Mouse (Mus musculus): ENCODE measurements around the gene Fam228a. TPM values are rescaled to one million over a fixed set of nuclear protein-coding genes. Genes with fewer than 3 reads are reported as not detected.
"Not testable (repeated sequence)": the region's sequence is repeated elsewhere in the genome, so short reads cannot be mapped to it uniquely, and the experiment has no call there.

The Fam228a gene
- polyA plus RNA-seq, 1 experiment = not detected

DNA sequence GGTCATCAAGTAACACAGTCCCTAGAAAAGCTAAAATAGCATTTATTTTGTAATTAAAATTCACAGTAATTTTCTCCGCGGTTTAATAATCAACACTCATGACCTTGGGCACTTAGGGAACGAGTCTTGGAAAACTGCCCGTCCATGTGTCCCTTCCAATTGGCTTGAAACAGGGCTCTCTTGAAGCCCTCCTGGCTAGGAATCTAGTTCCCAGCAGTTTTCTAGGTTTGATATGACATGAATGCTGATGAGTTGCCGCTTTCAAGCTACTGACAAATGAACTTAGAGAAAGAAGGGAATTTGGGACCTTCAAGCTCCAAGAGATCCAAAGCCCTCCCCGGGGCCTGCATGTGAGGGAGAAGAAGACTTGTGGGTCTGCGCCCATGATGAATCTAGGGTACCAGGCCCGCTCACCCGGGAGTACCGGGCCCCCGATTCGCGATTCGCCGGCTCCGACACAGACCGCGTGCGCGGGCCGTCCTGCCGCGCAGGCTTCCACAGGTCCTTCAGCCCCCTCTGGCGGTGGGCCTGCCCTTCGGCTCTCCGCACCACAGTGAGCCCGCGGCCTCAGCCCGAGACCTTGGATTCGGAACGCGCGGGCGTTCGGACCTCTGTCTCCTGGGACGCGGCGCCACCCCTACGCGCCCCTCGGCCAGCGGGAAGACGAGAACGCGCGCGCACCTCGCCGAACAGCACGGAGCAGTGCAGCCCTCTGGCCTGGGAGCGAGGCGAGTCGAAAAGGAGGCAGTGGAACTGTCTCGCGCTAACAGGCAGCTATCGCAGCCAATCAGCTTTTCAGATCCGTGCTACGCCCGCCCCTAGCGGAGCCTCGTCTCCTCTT is 30.5 kb upstream of the Fam228a start, which contains the start of the genes Pfn4 and Fam228b:
Gene Pfn4, plus strand, starts transcription at position 531 of the 841 bp plus-strand sequence.
Gene Fam228b, minus strand, starts transcription at position 776 of the 841 bp plus-strand sequence.
- TF ChIP-seq CTCF (IDR thresholded peaks at IDR 0.05; ENCODE audit: borderline replicate concordance, insufficient read depth, low read length) = peak; percentile 83
- TF ChIP-seq POLR2A (IDR thresholded peaks at IDR 0.05; ENCODE audit: low read depth, low read length) = peak; percentile 66
- no peaks in the 10 kb centered on the region for H3K4me1 ChIP-seq (ENCODE audit: control insufficient read depth, insufficient read depth, low read length)
- H3K4me3 ChIP-seq (ENCODE audit: insufficient read depth, low read length) = peak within 1 kb of the TSS; percentile 37
- H3K27ac ChIP-seq (ENCODE audit: insufficient read depth, low read length) = peak within 1 kb of the TSS; percentile 48; the same call in 1 of the 2 replicates

DNA sequence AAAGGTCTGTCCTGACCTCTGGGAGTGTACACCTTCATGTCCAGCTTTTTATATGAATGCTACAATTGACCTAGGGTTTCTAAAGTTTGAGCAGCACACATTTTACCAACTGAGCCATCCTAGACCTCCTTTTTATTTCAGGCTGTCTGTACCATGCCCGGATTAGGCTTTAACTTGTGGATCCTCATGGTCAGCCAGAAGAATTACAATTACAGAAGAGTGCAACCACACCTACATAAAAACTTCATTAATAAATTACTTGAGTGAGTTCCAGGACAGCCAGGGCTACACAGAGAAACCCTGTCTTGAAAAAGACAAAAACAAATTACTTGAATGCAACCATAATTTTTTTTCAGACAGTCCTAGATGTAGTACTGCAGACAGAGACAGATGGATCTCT is 18.8 kb upstream of the Fam228a start:
- Histone ChIP-seq H3K4me3 (ENCODE audit: insufficient read depth, low read length) (no peak overlapping the region), H3K27ac (ENCODE audit: insufficient read depth, low read length) (no peak overlapping the region), H3K4me1 (ENCODE audit: control insufficient read depth, insufficient read depth, low read length) (no peaks in the 10 kb centered on the region)
- TF ChIP-seq CTCF (IDR thresholded peaks at IDR 0.05; ENCODE audit: borderline replicate concordance, insufficient read depth, low read length) (no peak), POLR2A (IDR thresholded peaks at IDR 0.05; ENCODE audit: low read depth, low read length) (no peak)

DNA sequence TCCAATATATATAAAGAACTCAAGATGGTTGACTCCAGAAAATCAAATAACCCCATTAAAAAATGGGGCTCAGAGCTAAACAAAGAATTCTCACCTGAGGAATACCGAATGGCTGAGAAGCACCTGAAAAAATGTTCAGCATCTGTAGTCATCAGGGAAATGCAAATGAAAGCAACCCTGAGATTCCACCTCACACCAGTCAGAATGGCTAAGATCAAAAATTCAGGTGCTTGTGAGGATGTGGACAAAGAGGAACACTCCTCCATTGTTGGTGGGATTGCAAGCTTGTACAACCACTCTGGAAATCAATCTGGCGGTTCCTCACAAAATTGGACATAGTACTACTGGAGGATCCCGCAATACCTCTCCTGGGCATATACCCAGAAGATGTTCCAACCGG is 16.2 kb upstream of the Fam228a start:
- not testable (repeated sequence) for H3K27ac ChIP-seq (ENCODE audit: insufficient read depth, low read length); H3K4me3 ChIP-seq (ENCODE audit: insufficient read depth, low read length)

GRCm38 (mm10) chr12:4744486-4744885 is 6.3 kb upstream of the Fam228a start:
- H3K4me3 ChIP-seq (ENCODE audit: insufficient read depth, low read length) = no peak overlapping the region
- H3K4me1 ChIP-seq (ENCODE audit: control insufficient read depth, insufficient read depth, low read length) = no peaks in the 10 kb centered on the region
- H3K27ac ChIP-seq (ENCODE audit: insufficient read depth, low read length) = no peak overlapping the region
- TF ChIP-seq POLR2A (IDR thresholded peaks at IDR 0.05; ENCODE audit: low read depth, low read length) = no peak

More for the DNA sequence above, 16.2 kb upstream of the Fam228a start:
- not testable (repeated sequence) for H3K4me1 ChIP-seq (ENCODE audit: control insufficient read depth, insufficient read depth, low read length)

GRCm38 (mm10) chr12:4742183-4742582 is 4.0 kb upstream of the Fam228a start:
- Histone ChIP-seq H3K27ac (ENCODE audit: insufficient read depth, low read length) (no peak overlapping the region), H3K4me1 (ENCODE audit: control insufficient read depth, insufficient read depth, low read length) (no peaks in the 10 kb centered on the region), H3K4me3 (ENCODE audit: insufficient read depth, low read length) (no peak overlapping the region)
- TF ChIP-seq POLR2A (IDR thresholded peaks at IDR 0.05; ENCODE audit: low read depth, low read length) (no peak), CTCF (IDR thresholded peaks at IDR 0.05; ENCODE audit: borderline replicate concordance, insufficient read depth, low read length) (no peak)

- H3K4me3 ChIP-seq (ENCODE audit: insufficient read depth, low read length) = no peak overlapping the region
- no peaks in the 10 kb centered on the region for H3K4me1 ChIP-seq (ENCODE audit: control insufficient read depth, insufficient read depth, low read length)
- no peak overlapping the region for H3K27ac ChIP-seq (ENCODE audit: insufficient read depth, low read length)
- TF ChIP-seq POLR2A (IDR thresholded peaks at IDR 0.05; ENCODE audit: low read depth, low read length) (no peak), CTCF (IDR thresholded peaks at IDR 0.05; ENCODE audit: borderline replicate concordance, insufficient read depth, low read length) (no peak)
Observed at GRCm38 (mm10) chr12:4740823-4741222, 2.6 kb upstream of the Fam228a start.

- no peak overlapping the region for H3K27ac ChIP-seq (ENCODE audit: insufficient read depth, low read length)
- TF ChIP-seq CTCF (IDR thresholded peaks at IDR 0.05; ENCODE audit: borderline replicate concordance, insufficient read depth, low read length) (no peak), POLR2A (IDR thresholded peaks at IDR 0.05; ENCODE audit: low read depth, low read length) (no peak)
- no peak overlapping the region for H3K4me3 ChIP-seq (ENCODE audit: insufficient read depth, low read length)
- H3K4me1 ChIP-seq (ENCODE audit: control insufficient read depth, insufficient read depth, low read length) = no peaks in the 10 kb centered on the region
Observed at GRCm38 (mm10) chr12:4732332-4732731, 5.9 kb downstream of the Fam228a start.

DNA sequence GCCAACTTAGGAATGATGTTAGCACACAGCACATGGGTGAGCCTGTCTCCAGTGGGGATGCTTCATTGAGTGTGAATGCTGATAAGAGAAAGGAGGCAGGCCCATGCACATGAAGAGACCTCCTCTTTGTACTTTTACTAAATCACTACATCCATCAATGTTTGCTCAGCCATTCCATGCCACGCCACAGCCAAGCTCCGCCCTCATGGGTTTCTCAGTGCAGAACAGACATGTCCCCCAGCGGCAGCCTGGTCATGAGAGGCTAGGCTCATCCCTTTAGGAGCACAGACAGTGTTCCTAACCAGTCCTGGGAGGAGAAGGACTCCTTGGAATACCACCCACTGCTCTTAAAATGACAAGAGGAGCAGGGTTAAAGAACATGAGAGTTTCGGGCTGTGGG is 6.6 kb downstream of the Fam228a start:
- TF ChIP-seq CTCF (IDR thresholded peaks at IDR 0.05; ENCODE audit: borderline replicate concordance, insufficient read depth, low read length) (no peak), POLR2A (IDR thresholded peaks at IDR 0.05; ENCODE audit: low read depth, low read length) (no peak)
- no peak overlapping the region for H3K27ac ChIP-seq (ENCODE audit: insufficient read depth, low read length)
- H3K4me1 ChIP-seq (ENCODE audit: control insufficient read depth, insufficient read depth, low read length) = no peaks in the 10 kb centered on the region
- no peak overlapping the region for H3K4me3 ChIP-seq (ENCODE audit: insufficient read depth, low read length)

- TF ChIP-seq POLR2A (IDR thresholded peaks at IDR 0.05; ENCODE audit: low read depth, low read length) (no peak), CTCF (IDR thresholded peaks at IDR 0.05; ENCODE audit: borderline replicate concordance, insufficient read depth, low read length) (no peak)
- Histone ChIP-seq H3K4me1 (ENCODE audit: control insufficient read depth, insufficient read depth, low read length) (no peaks in the 10 kb centered on the region), H3K27ac (ENCODE audit: insufficient read depth, low read length) (no peak overlapping the region), H3K4me3 (ENCODE audit: insufficient read depth, low read length) (no peak overlapping the region)
Observed at GRCm38 (mm10) chr12:4729165-4729564, 9.1 kb downstream of the Fam228a start.

All from embryonic fibroblast, embryonic 13.5 days (primary cell).